Mouse (Mus musculus) forebrain, embryonic 10.5 days (tissue): Measurements from ENCODE around the gene Etv3. TPM values are rescaled to one million over a fixed set of nuclear protein-coding genes. Genes with fewer than 3 reads are reported as not detected.

Experiments
- DNase-seq: peaks from one replicate; pipeline ENCODE4 v3.0.0-alpha.2; 2017; ENCODE audit warnings: low spot score; ENCODE audit errors: extremely low spot score
- H3K27ac ChIP-seq: fragments of 300-500 bp; sonication (generic); 2 replicates; pipeline ENCODE4 v1.5.1; 2016; ENCODE audit warnings: mild to moderate bottlenecking
- H3K27me3 ChIP-seq: fragments of 300-500 bp; sonication (generic); 2 replicates; pipeline ENCODE4 v1.6.1; 2016; ENCODE audit warnings: mild to moderate bottlenecking; ENCODE audit not compliant: poor library complexity, severe bottlenecking
- H3K36me3 ChIP-seq: fragments of 300-500 bp; sonication (generic); replicated peaks from 2 replicates; pipeline ENCODE4 v1.6.1; 2016; ENCODE audit warnings: mild to moderate bottlenecking, moderate library complexity
- H3K4me1 ChIP-seq: fragments of 300-500 bp; sonication (generic); 2 replicates; pipeline ENCODE4 v1.6.1; 2016
- H3K4me3 ChIP-seq: fragments of 300-500 bp; sonication (generic); 2 replicates; pipeline ENCODE4 v1.5.1; 2016; ENCODE audit warnings: mild to moderate bottlenecking, moderate library complexity
- H3K9me3 ChIP-seq: fragments of 300-500 bp; sonication (generic); 2 replicates; pipeline ENCODE4 v1.6.1; 2016; ENCODE audit warnings: mild to moderate bottlenecking, moderate library complexity
- WGBS: fragments of 180-500 bp; shearing (Covaris S2); methylation state at CpG from one replicate; pipeline ENCODE4 v1.1.7; 2016; 5-methylcytosine and 5-hydroxymethylcytosine counted together
- polyA plus RNA-seq: library from polyadenylated mRNA; unstranded; fragments of >200 nt; fragmentation: Nextera tagmentation; extraction: Ambion mirVana; gene quantifications from 2 replicates; pipeline ENCODE4 v1.2.1, GENCODE M21; 2016

Gene Etv3
- polyA plus RNA-seq, 1 experiment from 2014 or later, result 10.9 TPM

DNA sequence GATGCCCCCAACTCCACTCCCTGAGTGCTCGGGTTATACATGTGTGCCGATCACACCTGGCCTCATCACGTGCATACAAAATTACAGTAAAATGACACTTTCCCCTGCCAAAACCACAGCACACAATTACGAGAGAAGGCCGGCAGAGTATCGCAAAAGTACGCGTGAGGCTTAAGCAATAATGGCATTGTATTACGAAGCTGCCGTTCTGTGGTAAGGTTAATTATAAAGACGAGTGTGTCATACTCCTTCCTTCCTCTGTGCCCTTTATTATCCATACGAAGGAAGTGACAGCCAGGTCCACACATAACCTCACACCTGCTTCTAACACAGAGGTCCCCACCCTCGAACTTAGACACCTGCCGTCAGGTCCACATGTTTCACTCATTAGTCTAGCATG, 42.3 kb downstream of the Etv3 start:
- H3K4me3 ChIP-seq, result no peak overlapping the region
- H3K36me3 ChIP-seq, result no peaks in the 10 kb centered on the region
- 94% methylated on average over 14 of the region's 14 CpGs for WGBS
- DNase-seq, result no peak
- peaks cover 19% of the 10 kb centered on the region for H3K4me1 ChIP-seq
- no peaks in the 10 kb centered on the region for H3K9me3 ChIP-seq
- no peaks in the 10 kb centered on the region for H3K27me3 ChIP-seq
- no peak overlapping the region for H3K27ac ChIP-seq

DNA sequence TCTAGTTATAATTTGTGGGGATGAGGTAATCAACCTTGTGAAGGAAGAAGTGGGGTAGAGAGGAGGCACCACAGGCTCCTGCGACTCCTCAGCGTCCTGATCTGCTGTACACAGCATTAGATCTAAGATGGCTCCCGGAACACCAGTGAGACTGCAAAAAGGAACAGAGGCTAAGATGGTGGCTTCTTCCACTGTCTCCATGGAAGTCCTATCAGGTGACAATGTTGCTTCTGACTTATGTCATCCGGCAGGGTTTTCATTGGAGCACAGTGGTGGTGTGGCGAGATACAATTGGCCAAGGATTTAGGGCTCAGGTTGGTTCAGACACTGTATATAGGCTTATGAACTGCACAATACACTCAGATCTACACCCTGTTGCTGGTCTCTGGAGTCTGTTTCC, 43.5 kb downstream of the Etv3 start:
- H3K36me3 ChIP-seq, result no peaks in the 10 kb centered on the region
- H3K27ac ChIP-seq, result no peak overlapping the region
- no peak overlapping the region for H3K4me3 ChIP-seq
- no peak for DNase-seq
- H3K4me1 ChIP-seq, result peaks cover 19% of the 10 kb centered on the region
- no peaks in the 10 kb centered on the region for H3K9me3 ChIP-seq
- 95% methylated on average over 5 of the region's 5 CpGs for WGBS
- no peaks in the 10 kb centered on the region for H3K27me3 ChIP-seq

DNA sequence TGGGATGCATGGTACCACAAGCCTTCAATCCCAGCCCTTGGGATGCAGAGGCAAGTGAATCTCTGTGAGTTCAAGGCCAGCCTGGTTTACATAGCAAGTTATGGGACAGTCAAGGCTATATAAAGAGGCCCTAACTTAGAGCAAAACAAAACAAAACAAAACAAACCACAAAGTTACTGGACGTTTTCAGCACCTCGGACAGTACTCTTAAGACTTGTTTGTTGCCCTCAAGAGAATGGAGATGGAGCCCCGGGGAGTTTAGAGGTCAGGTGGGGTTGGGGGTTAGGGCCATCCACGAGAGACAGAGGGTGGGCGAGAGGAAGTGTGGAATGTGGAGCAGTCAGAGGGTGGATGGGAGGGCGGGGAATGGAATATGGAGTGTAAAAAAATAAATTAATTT, 50.6 kb downstream of the Etv3 start:
- Histone ChIP-seq H3K9me3 (peaks cover 1% of the 10 kb centered on the region; the same call in 1 of the 2 replicates), H3K4me1 (no peaks in the 10 kb centered on the region), H3K27ac (no peak overlapping the region), H3K4me3 (no peak overlapping the region), H3K36me3 (no peaks in the 10 kb centered on the region), H3K27me3 (no peaks in the 10 kb centered on the region)
- WGBS, result 39% methylated on average over 6 of the region's 6 CpGs
- no peak for DNase-seq

DNA sequence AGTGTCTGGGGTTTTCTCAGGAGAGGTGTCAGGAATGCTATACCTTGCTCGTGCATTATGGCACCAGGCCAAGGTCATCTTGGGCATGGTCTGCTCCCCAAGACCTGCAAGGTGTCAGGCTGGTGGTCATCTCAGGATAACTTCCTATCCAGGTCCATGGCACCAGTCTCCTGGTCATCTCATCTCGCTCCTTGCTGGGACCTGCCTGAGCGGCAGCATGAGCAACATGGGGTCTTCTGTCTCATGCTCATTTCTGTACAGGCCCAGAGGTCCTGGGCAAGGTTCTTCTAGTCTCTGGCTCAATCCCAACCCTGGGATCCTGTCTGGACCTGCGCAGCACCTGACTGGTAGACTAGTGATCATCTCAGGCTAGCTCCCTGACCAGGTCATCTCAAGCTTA, 57.1 kb downstream of the Etv3 start:
- WGBS, result 91% methylated on average over 4 of the region's 4 CpGs

More for the DNA sequence above, 57.1 kb downstream of the Etv3 start:
- DNase-seq, result no peak
- peaks cover 13% of the 10 kb centered on the region; the same call in 1 of the 2 replicates for H3K9me3 ChIP-seq
- H3K36me3 ChIP-seq, result no peaks in the 10 kb centered on the region
- H3K4me3 ChIP-seq, result no peak overlapping the region
- no peaks in the 10 kb centered on the region for H3K4me1 ChIP-seq
- H3K27ac ChIP-seq, result no peak overlapping the region
- H3K27me3 ChIP-seq, result no peaks in the 10 kb centered on the region

Other genes with a start within 250 kb of the Etv3 start
- not detected in 2 replicates for gene Cd5l, start 167.5 kb upstream of the Etv3 start, polyA plus RNA-seq
- not detected in 2 replicates for gene Fcrl1, start 149.0 kb upstream of the Etv3 start, polyA plus RNA-seq
- not detected in 2 replicates for gene Fcrl5, start 89.6 kb upstream of the Etv3 start, polyA plus RNA-seq
- gene Arhgef11, start 92.2 kb downstream of the Etv3 start, polyA plus RNA-seq, result 14.9 and 15.6 TPM in 2 replicates
- gene Lrrc71, start 223.2 kb downstream of the Etv3 start, polyA plus RNA-seq, result 0.31 and 0.32 TPM in 2 replicates